Mouse (Mus musculus): Measurements from ENCODE around the gene Coro2a.

DNA sequence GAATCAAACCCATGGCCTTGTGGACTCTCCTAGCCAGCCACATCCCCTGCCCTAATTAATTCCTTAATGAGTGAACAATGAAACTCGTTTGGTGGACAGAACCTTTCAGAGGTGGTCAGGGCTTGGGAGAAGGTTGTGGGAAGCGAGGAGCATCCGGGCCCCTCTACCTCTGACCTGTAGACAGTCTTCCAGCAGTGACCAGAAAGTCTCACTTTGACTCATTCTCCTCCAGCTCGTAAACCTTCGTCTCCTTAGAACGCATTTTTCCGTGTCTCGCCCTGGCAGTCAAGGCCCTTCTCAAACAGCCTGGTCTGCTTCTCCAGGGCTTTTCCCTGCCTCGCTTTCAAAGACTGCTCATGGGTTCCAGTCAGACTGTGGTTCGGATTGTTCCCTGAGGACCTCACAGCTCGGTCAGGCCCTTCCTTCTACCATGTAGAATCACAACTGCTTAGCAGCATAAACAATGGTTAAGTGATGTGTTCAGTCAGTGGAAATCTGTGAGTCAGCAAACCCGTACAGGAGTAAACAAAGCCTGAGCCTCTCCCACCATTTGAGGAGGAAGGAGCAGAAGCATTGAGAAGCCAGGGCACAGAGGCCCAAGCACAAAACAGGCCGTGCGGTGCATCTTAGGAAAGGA, 41.8 kb downstream of the Coro2a start:
- no peak for TF ChIP-seq POLR2A (IDR thresholded peaks at IDR 0.05; ENCODE audit: insufficient read depth, low read depth, low read length)
- no peak for TF ChIP-seq CTCF (IDR thresholded peaks at IDR 0.05)

Measured in heart, adult 2 months (tissue).